Mouse (Mus musculus) cerebellum, postnatal 36 days (tissue): ENCODE measurements at regions not wholly inside any gene's neighbourhood (a gene's known extent, or its start where the extent isn't known, plus 50 kb on each side); places are given as distances from the start of the nearest gene placed in this dataset.

Experiments
- DNase-seq, 2 experiments: peaks; one replicate each; pipeline ENCODE4 v3.0.0; 2021 to 2022; ENCODE audit warnings: mixed read lengths in 2 of 2

GRCm38 (mm10) chr14:80485149-80485548, 501.3 kb downstream of the Olfm4 start:
- no peak for DNase-seq

- DNase-seq = no peak
These were observed 502.7 kb downstream of the Olfm4 start for GRCm38 (mm10) chr14:80486605-80487004.

GRCm38 (mm10) chr14:80492043-80492900, 508.4 kb downstream of the Olfm4 start:
- no peak for DNase-seq

- DNase-seq = no peak
These were observed 509.0 kb downstream of the Olfm4 start for GRCm38 (mm10) chr14:80492901-80493279.

- DNase-seq = no peak
These were observed 520.5 kb downstream of the Olfm4 start for GRCm38 (mm10) chr14:80504351-80504750.

GRCm38 (mm10) chr14:80516626-80517025, 532.7 kb downstream of the Olfm4 start:
- no peak for DNase-seq

- no peak for DNase-seq
These were observed 537.3 kb downstream of the Olfm4 start for GRCm38 (mm10) chr14:80521216-80521615.

GRCm38 (mm10) chr14:80521631-80522030, 537.8 kb downstream of the Olfm4 start:
- no peak for DNase-seq

GRCm38 (mm10) chr14:80522536-80522935, 538.7 kb downstream of the Olfm4 start:
- no peak for DNase-seq

GRCm38 (mm10) chr14:80528419-80529028, 544.6 kb downstream of the Olfm4 start:
- no peak for DNase-seq

GRCm38 (mm10) chr14:80536044-80536745, 552.3 kb downstream of the Olfm4 start:
- DNase-seq = no peak

- no peak for DNase-seq
These were observed 576.1 kb downstream of the Olfm4 start for GRCm38 (mm10) chr14:80559950-80560349.
